Mouse (Mus musculus) gastrocnemius, postnatal 25 days (tissue): ENCODE measurements around the gene Galns. TPM values are rescaled to one million over a fixed set of nuclear protein-coding genes. Genes with fewer than 3 reads are reported as not detected.
"Not testable (repeated sequence)": the region's sequence is repeated elsewhere in the genome, so short reads cannot be mapped to it uniquely, and the experiment has no call there.

Experiments used
- DNase-seq: peaks from one replicate; pipeline ENCODE4 v3.0.0; 2022
- total RNA-seq, 2 experiments: library from RNA; stranded (reverse); gene quantifications; 1 replicate in 1 of 2; 2 replicates in 1 of 2; pipeline ENCODE4 v1.2.3; 2021

Gene Galns
- total RNA-seq, 2 experiments from 2014 or later = 1.3 to 1.8 TPM

- DNase-seq = no peak
Measured at GRCm38 (mm10) chr8:122635878-122636802, 24.9 kb upstream of the Galns start.

GRCm38 (mm10) chr8:122633205-122633604, 21.9 kb upstream of the Galns start:
- no peak for DNase-seq

GRCm38 (mm10) chr8:122632134-122632533, 20.9 kb upstream of the Galns start:
- not testable (repeated sequence) for DNase-seq

- no peak for DNase-seq
Measured at GRCm38 (mm10) chr8:122630696-122631095, 19.4 kb upstream of the Galns start.

GRCm38 (mm10) chr8:122629388-122629787, 18.1 kb upstream of the Galns start:
- DNase-seq = no peak

- DNase-seq = no peak
Measured at GRCm38 (mm10) chr8:122626896-122627295, 15.6 kb upstream of the Galns start.

- DNase-seq = no peak
Measured at GRCm38 (mm10) chr8:122625811-122626210, 14.5 kb upstream of the Galns start.

- DNase-seq = no peak
Measured at GRCm38 (mm10) chr8:122624653-122625052, 13.4 kb upstream of the Galns start.

GRCm38 (mm10) chr8:122623844-122624642, 12.8 kb upstream of the Galns start:
- DNase-seq = peak; percentile 80

- no peak for DNase-seq
Measured at GRCm38 (mm10) chr8:122622727-122623126, 11.5 kb upstream of the Galns start, which contains the start of gene Pabpn1l. Gene Pabpn1l (minus strand): TSS chr8:122622739.

GRCm38 (mm10) chr8:122620446-122620845, 9.2 kb upstream of the Galns start:
- DNase-seq = no peak

GRCm38 (mm10) chr8:122618660-122619378, 7.6 kb upstream of the Galns start:
- DNase-seq = no peak

- DNase-seq = peak; percentile 71
Measured at GRCm38 (mm10) chr8:122617947-122618546, 6.8 kb upstream of the Galns start.

GRCm38 (mm10) chr8:122616181-122616905, 5.1 kb upstream of the Galns start:
- DNase-seq = peak; percentile 45

- DNase-seq = no peak
Measured at GRCm38 (mm10) chr8:122610612-122611277, 518 bp downstream of the Galns start.

GRCm38 (mm10) chr8:122610209-122610608, 1.1 kb downstream of the Galns start:
- DNase-seq = no peak

- no peak for DNase-seq
Measured at GRCm38 (mm10) chr8:122606810-122607209, 4.5 kb downstream of the Galns start.

GRCm38 (mm10) chr8:122605367-122605766, 5.9 kb downstream of the Galns start:
- no peak for DNase-seq

- no peak for DNase-seq
Measured at GRCm38 (mm10) chr8:122604640-122605039, 6.6 kb downstream of the Galns start.

- DNase-seq = no peak
Measured at GRCm38 (mm10) chr8:122600666-122601065, 10.6 kb downstream of the Galns start.

GRCm38 (mm10) chr8:122596031-122596430, 15.2 kb downstream of the Galns start:
- no peak for DNase-seq
